Mouse (Mus musculus) naive thymus-derived CD4-positive, alpha-beta T cell, adult 5 months (primary cell): ENCODE results near the gene Clec2d. TPM values are rescaled to one million over a fixed set of nuclear protein-coding genes. Genes with fewer than 3 reads are reported as not detected.

Experiments used
- polyA plus RNA-seq: library from polyadenylated mRNA; unstranded; fragments of 100-300 nt; shearing (Covaris generic); gene quantifications from one replicate; pipeline ENCODE4 v1.2.1, GENCODE M21; 2017

The Clec2d gene
- polyA plus RNA-seq = 11.0 TPM

GRCm38 (mm10) chr6:129180403-129181169 lies at the start of gene Clec2d:
Clec2d (plus strand) TSS chr6:129180615.

Other genes with a start within 250 kb of the Clec2d start
- gene Clec2g, start 246.2 kb upstream of the Clec2d start, polyA plus RNA-seq = not detected
- gene Klrb1f, start 134.7 kb upstream of the Clec2d start, polyA plus RNA-seq = not detected
- gene Clec2e, start 79.7 kb upstream of the Clec2d start, polyA plus RNA-seq = not detected
- 160 TPM for gene Cd69, start 94.8 kb downstream of the Clec2d start, polyA plus RNA-seq
- not detected for gene 4922502D21Rik, start 151.2 kb downstream of the Clec2d start, polyA plus RNA-seq
- not detected for gene Clec12a, start 162.1 kb downstream of the Clec2d start, polyA plus RNA-seq
- gene Clec12b, start 205.3 kb downstream of the Clec2d start, polyA plus RNA-seq = not detected
- 0.32 TPM for gene Clec1b, start 216.7 kb downstream of the Clec2d start, polyA plus RNA-seq
- not detected for gene Clec9a, start 228.2 kb downstream of the Clec2d start, polyA plus RNA-seq